Mouse (Mus musculus): Measurements from ENCODE around the gene Lrp8.

The Lrp8 gene

GRCm38 (mm10) chr4:107923803-107924194, 121.7 kb downstream of the Lrp8 start:
- no peak for DNase-seq
